Mouse (Mus musculus) liver, embryonic 11.5 days (tissue): Measurements from ENCODE around the gene Echdc3. TPM values are rescaled to one million over a fixed set of nuclear protein-coding genes. Genes with fewer than 3 reads are reported as not detected.

Experiments used
- ATAC-seq: fragments of 200-750 bp; cut with Nextera tagmentation; replicated peaks from 2 replicates; pipeline ENCODE4 v1.8.0; 2017; ENCODE audit warnings: moderate number of reproducible peaks, mild to moderate bottlenecking, moderate TSS enrichment, moderate library complexity; ENCODE audit not compliant: low FRiP score
- DNase-seq: peaks from one replicate; pipeline ENCODE4 v3.0.0-alpha.2; 2017; ENCODE audit warnings: low spot score
- H3K27ac ChIP-seq: fragments of 300-500 bp; sonication (generic); 2 replicates; pipeline ENCODE4 v1.5.1; 2014; ENCODE audit warnings: mild to moderate bottlenecking, low read depth, low read length, control low read depth
- H3K27me3 ChIP-seq: fragments of 300-500 bp; sonication (generic); replicated peaks from 2 replicates; pipeline ENCODE4 v1.6.1; 2014; ENCODE audit warnings: low read length, mixed read lengths; ENCODE audit not compliant: control insufficient read depth, insufficient read depth
- H3K36me3 ChIP-seq: fragments of 300-500 bp; sonication (generic); 2 replicates; pipeline ENCODE4 v1.6.1; 2014; ENCODE audit warnings: mild to moderate bottlenecking, low read length, moderate library complexity, mixed read lengths; ENCODE audit not compliant: control insufficient read depth, insufficient read depth
- H3K4me1 ChIP-seq: fragments of 300-500 bp; sonication (generic); replicated peaks from 2 replicates; pipeline ENCODE4 v1.6.1; 2014; ENCODE audit warnings: low read length, mixed read lengths; ENCODE audit not compliant: control insufficient read depth, insufficient read depth
- H3K4me2 ChIP-seq: fragments of 300-500 bp; sonication (generic); 2 replicates; pipeline ENCODE4 v1.6.1; 2014; ENCODE audit warnings: mild to moderate bottlenecking, control low read depth, moderate library complexity
- H3K4me3 ChIP-seq: fragments of 300-500 bp; sonication (generic); 2 replicates; pipeline ENCODE4 v1.5.1; 2014; ENCODE audit warnings: low read depth, low read length, control low read depth
- H3K9ac ChIP-seq: fragments of 300-500 bp; sonication (generic); 2 replicates; pipeline ENCODE4 v1.6.1; 2014; ENCODE audit warnings: low read depth, low read length, control low read depth
- H3K9me3 ChIP-seq: fragments of 300-500 bp; sonication (generic); 2 replicates; pipeline ENCODE4 v1.6.1; 2016; ENCODE audit warnings: low read length, inconsistent platforms, mixed read lengths; ENCODE audit not compliant: control insufficient read depth
- WGBS: fragments of 180-500 bp; shearing (Covaris S2); extraction: QIAGEN DNeasy Blood & Tissue Kit; methylation state at CpG from one replicate; pipeline ENCODE4 v1.1.7; 2014; 5-methylcytosine and 5-hydroxymethylcytosine counted together
- polyA plus RNA-seq: library from polyadenylated mRNA; unstranded; fragments of >200 nt; fragmentation: Nextera tagmentation; extraction: Ambion mirVana; gene quantifications from 2 replicates; pipeline ENCODE4 v1.2.1, GENCODE M21; 2014

The Echdc3 gene
- polyA plus RNA-seq, 1 experiment from 2014 or later, result 5.3 TPM

DNA sequence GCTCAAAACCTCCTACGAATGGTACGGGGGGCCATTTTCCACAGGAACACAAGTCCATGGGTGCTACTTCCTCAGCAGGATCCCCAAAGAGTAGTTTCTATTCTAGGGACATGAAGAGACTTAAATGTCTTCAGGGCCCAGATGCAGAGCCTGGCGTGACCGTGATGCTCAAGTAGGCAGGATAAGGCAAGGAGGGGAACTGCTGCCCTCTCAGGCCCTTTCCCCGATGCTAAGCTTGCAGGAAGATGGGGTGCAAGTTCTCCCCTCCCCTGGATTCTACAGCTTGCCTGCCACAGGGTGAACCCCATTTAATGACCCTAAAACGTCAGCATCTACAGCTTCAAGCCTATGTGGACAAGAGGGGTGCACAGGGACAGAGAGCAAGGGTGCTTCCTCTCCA lies 22.8 kb downstream of the Echdc3 start:
- no peaks in the 10 kb centered on the region for H3K4me1 ChIP-seq
- H3K9ac ChIP-seq, result no peak overlapping the region
- no peak overlapping the region for H3K27ac ChIP-seq
- ATAC-seq (no peak), DNase-seq (no peak)
- no peak overlapping the region for H3K4me2 ChIP-seq
- peaks cover 3% of the 10 kb centered on the region for H3K27me3 ChIP-seq
- H3K4me3 ChIP-seq, result no peak overlapping the region
- no peaks in the 10 kb centered on the region for H3K36me3 ChIP-seq
- no peaks in the 10 kb centered on the region for H3K9me3 ChIP-seq
- WGBS, result 83% methylated on average over 6 of the region's 6 CpGs

DNA sequence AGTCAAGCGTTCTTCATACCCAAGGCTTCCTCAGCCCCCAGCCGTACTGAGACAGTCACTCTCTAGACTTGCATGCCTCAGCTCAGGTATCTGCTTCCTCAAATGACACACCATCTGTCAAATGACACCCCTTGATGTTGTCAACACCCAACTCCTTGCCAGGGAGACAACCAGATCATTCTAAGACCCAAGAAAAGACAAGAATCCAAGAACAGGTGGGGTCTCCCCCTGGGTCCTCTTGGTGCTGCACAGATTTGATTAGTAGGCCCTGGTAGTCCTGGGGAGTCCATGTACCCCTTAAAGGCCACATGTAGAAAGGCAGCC lies 23.2 kb downstream of the Echdc3 start:
- no peak for ATAC-seq
- no peaks in the 10 kb centered on the region for H3K36me3 ChIP-seq
- no peaks in the 10 kb centered on the region for H3K4me1 ChIP-seq
- no peak for DNase-seq
- H3K4me2 ChIP-seq, result no peak overlapping the region
- no peak overlapping the region for H3K27ac ChIP-seq
- H3K9ac ChIP-seq, result no peak overlapping the region
- peaks cover 2% of the 10 kb centered on the region; the same call in 1 of the 2 replicates for H3K9me3 ChIP-seq
- H3K4me3 ChIP-seq, result no peak overlapping the region
- 69% methylated on average over 2 of the region's 2 CpGs for whole genome bisulfite sequencing
- peaks cover 3% of the 10 kb centered on the region for H3K27me3 ChIP-seq

DNA sequence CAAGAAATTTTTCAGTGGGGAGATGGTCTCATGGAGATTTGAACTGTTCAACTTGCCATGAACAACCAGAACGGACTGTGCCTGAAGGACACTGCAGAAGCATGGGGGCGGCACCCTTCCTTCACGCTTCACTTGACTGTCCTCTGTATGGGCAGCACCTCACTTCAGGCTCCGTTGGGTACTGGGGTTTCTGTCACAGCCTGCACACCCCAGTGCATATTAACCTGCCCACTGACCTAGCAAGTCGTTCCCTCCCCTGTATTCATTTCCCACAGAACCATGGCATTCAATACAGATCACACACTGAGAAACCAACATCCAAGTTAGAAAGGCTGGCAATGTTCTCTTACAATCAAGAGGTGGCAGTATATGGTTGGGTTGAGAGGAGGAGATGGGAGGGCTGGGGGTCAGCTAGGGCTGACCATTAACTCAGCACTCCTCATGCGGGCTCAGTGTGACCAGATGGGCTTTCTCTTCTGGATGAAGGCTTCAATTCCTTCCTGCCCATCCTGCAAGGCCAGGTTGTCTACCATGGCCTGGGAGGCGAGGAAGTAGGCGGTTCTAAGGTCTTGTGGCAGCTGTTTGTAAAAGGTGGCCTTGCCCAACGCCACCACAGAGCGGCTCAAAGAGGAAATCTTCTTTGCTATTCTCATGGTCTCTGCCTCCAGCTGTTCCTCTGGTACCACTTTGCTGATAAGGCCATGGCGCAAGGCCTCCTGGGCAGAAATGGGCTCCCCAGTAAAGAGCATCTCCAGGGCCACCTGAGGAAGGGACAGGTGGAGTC lies 23.8 kb downstream of the Echdc3 start:
- H3K27me3 ChIP-seq, result peaks cover 3% of the 10 kb centered on the region
- H3K27ac ChIP-seq, result no peak overlapping the region
- ATAC-seq (no peak), DNase-seq (no peak)
- no peak overlapping the region for H3K4me3 ChIP-seq
- WGBS, result 71% methylated on average over 11 of the region's 11 CpGs
- H3K4me2 ChIP-seq, result no peak overlapping the region
- no peaks in the 10 kb centered on the region for H3K4me1 ChIP-seq
- no peak overlapping the region for H3K9ac ChIP-seq
- peaks cover 4% of the 10 kb centered on the region; the same call in 1 of the 2 replicates for H3K9me3 ChIP-seq
- no peaks in the 10 kb centered on the region for H3K36me3 ChIP-seq

DNA sequence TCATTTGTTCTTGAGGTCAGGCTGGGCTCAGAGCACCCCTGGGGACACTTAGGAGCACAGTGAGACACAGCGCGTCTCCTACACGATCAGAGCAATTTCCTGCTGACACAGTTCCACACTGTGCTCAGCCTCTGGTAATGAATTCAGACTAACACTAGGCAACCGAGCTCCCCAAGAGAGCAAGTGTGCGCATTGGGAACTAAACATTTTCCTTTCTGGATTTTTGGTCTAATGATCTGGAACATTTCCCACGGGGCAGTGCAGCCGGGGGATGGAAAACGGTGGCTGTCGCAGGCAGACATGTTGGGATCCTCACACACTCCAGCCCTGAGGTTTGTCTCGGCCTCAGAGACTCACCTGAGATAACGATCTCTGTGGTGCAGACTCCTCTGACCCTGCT lies 25.4 kb downstream of the Echdc3 start:
- ATAC-seq, result no peak

DNA sequence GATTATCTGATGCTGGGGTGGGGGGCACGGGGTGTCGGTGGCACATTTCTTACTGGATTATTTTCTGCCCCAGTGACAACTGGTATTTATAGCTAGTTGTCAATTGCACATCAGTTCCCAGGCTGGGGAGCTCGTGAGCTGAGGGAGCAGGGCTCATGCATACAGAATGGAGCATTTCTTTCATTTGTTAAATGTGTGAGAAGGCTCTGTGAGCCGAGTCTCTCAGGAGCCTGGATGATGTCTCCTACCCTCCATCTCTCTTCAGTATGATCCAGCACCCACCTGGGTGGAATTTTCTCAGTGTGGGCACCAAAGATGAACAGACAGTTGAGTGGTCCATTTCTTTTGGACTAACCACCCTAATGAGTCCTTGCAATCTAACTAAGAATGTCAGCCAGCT lies 25.9 kb downstream of the Echdc3 start:
- Histone ChIP-seq H3K9ac (no peak overlapping the region), H3K4me2 (no peak overlapping the region), H3K36me3 (no peaks in the 10 kb centered on the region), H3K27ac (no peak overlapping the region), H3K9me3 (peaks cover 4% of the 10 kb centered on the region; the same call in 1 of the 2 replicates), H3K4me3 (no peak overlapping the region), H3K27me3 (peaks cover 3% of the 10 kb centered on the region), H3K4me1 (no peaks in the 10 kb centered on the region)
- 46% methylated on average over 4 of the region's 4 CpGs for WGBS
- ATAC-seq (no peak), DNase-seq (no peak)

More for the DNA sequence above, 25.4 kb downstream of the Echdc3 start:
- H3K9ac ChIP-seq, result no peak overlapping the region
- no peak overlapping the region for H3K27ac ChIP-seq
- H3K4me1 ChIP-seq, result no peaks in the 10 kb centered on the region
- H3K4me2 ChIP-seq, result no peak overlapping the region
- DNase-seq, result no peak
- H3K4me3 ChIP-seq, result no peak overlapping the region
- H3K27me3 ChIP-seq, result peaks cover 3% of the 10 kb centered on the region
- H3K36me3 ChIP-seq, result no peaks in the 10 kb centered on the region
- peaks cover 4% of the 10 kb centered on the region; the same call in 1 of the 2 replicates for H3K9me3 ChIP-seq
- 77% methylated on average over 11 of the region's 11 CpGs for WGBS

DNA sequence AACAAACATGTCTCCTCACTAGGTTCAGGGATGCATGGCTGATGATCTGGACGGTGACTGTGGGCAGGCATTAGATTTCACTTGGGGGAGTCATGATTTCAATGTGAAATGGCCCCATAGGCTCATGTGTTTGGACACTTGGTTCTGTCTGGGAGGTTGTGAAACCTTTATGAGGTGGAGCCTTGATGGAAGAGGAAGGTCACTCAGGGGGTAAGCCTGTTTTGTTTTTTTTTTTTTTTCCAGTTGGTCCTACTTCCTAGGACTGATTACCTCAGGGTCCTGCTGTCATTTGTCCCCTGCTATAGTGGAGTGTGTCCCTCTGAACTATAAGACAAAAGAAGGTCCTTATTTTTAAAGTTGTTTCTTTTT lies 33.1 kb downstream of the Echdc3 start:
- DNase-seq (no peak), ATAC-seq (no peak)
- H3K9me3 ChIP-seq, result peaks cover 3% of the 10 kb centered on the region; the same call in 1 of the 2 replicates
- no peak overlapping the region for H3K9ac ChIP-seq
- no peaks in the 10 kb centered on the region for H3K36me3 ChIP-seq
- H3K4me2 ChIP-seq, result no peak overlapping the region
- H3K27me3 ChIP-seq, result no peaks in the 10 kb centered on the region
- H3K27ac ChIP-seq, result no peak overlapping the region
- H3K4me1 ChIP-seq, result no peaks in the 10 kb centered on the region
- WGBS, result 91% methylated on average over 1 of the region's 1 CpGs
- H3K4me3 ChIP-seq, result no peak overlapping the region

DNA sequence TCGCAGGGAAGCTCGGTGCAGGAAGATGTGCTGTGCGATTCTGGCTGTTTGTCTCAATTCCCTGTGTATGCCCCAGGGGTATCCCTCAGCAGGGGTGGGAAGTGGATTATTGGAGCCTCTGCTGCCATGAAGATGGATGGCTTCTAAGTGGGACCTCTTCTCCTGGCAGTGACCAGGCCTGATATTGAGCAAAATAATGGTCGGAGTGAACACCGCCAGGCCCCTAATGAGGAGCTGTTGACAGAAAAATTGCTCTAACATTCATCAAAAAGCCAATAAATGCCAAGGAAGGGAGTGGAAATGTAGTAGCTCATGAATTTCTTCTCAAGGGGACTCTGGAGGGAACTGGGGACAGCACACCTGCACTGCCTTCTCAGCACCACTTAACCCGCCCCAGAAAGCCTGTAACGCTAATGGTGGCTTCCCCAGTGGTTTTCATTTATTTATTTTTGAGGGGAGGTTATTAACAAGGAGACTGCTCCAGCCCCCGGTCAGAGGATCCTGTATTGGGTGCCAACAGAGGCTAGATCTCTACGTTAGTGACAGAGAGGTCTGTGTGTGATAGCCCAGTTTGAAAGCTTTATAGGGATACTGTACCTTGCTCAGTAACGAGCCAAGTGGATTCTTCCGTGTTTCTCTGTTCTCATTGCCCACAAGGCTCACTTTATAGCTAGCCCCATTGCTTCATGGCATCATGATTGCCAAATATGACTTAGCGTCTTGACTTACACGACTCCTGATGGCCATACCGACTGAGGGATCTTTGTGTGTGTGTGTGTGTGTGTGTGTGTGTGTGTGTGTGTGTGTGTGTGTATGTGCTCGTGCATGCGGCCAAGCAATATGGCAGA lies 33.7 kb downstream of the Echdc3 start:
- H3K27ac ChIP-seq, result no peak overlapping the region
- no peak overlapping the region for H3K4me3 ChIP-seq
- ATAC-seq, result no peak
- no peak overlapping the region for H3K9ac ChIP-seq
- no peaks in the 10 kb centered on the region for H3K27me3 ChIP-seq
- no peaks in the 10 kb centered on the region for H3K9me3 ChIP-seq
- whole genome bisulfite sequencing, result 80% methylated on average over 16 of the region's 16 CpGs
- no peak for DNase-seq
- no peaks in the 10 kb centered on the region for H3K4me1 ChIP-seq
- H3K4me2 ChIP-seq, result no peak overlapping the region
- H3K36me3 ChIP-seq, result no peaks in the 10 kb centered on the region

DNA sequence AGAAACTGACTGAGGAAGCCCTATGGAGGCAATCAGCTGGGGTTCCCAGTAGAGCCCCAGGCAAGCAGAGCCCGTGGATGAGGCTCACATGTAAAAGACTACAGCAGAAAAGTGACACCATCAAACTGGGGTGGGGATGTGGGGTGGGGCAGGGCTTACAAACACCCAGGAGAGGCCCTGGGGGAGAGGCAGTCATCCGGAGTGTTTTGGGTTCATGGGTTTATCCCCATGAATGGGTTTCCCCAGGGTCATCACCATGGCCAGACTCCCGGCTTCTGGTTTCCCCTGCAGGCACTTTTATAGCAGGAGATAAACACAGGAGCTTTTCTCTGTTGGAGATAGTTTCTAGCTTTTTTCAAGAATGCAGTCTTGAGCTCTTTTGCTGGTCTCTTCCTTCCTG lies 39.8 kb downstream of the Echdc3 start:
- WGBS, result 67% methylated on average over 3 of the region's 3 CpGs
- no peak overlapping the region for H3K9ac ChIP-seq
- ATAC-seq (no peak), DNase-seq (no peak)
- H3K4me3 ChIP-seq, result no peak overlapping the region
- H3K9me3 ChIP-seq, result no peaks in the 10 kb centered on the region
- H3K36me3 ChIP-seq, result no peaks in the 10 kb centered on the region
- H3K27ac ChIP-seq, result no peak overlapping the region
- no peaks in the 10 kb centered on the region for H3K27me3 ChIP-seq
- no peaks in the 10 kb centered on the region for H3K4me1 ChIP-seq
- H3K4me2 ChIP-seq, result no peak overlapping the region
